Mouse (Mus musculus) CH12.LX (cell line): ENCODE measurements around the gene Fbxl22.

Experiments
- CHD1 ChIP-seq: IDR thresholded peaks from 2 replicates; pipeline ENCODE4 v1.6.1; 2012; ENCODE audit warnings: low read depth, low read length, improper control_type of control experiment, inconsistent platforms
- CHD2 ChIP-seq: IDR thresholded peaks from 2 replicates; pipeline ENCODE4 v1.6.1; 2011; ENCODE audit warnings: low read length, improper control_type of control experiment
- CTCF ChIP-seq, 2 experiments: IDR thresholded peaks in 1 of 2; conservative IDR thresholded peaks in 1 of 2; 2 replicates each; pipeline ENCODE4 v1.5.1; 2011 to 2012; ENCODE audit warnings: low read depth in 2 of 2, low read length in 2 of 2, improper control_type of control experiment in 1 of 2, inconsistent platforms in 1 of 2, mild to moderate bottlenecking in 1 of 2, moderate library complexity in 1 of 2
- ELF1 ChIP-seq: IDR thresholded peaks from 2 replicates; pipeline ENCODE4 v1.6.1; 2014; ENCODE audit warnings: low read depth, mild to moderate bottlenecking, inconsistent platforms, low read length, improper control_type of control experiment
- EP300 ChIP-seq: IDR thresholded peaks from 2 replicates; pipeline ENCODE4 v1.6.1; 2011; ENCODE audit warnings: low read length, improper control_type of control experiment
- ETS1 ChIP-seq: conservative IDR thresholded peaks from 2 replicates; pipeline ENCODE4 v1.6.1; 2012; ENCODE audit warnings: low read depth, mild to moderate bottlenecking, inconsistent platforms, low read length, improper control_type of control experiment, moderate library complexity
- HCFC1 ChIP-seq: IDR thresholded peaks from 2 replicates; pipeline ENCODE4 v1.6.1; 2012; ENCODE audit warnings: low read depth, mild to moderate bottlenecking, inconsistent platforms, low read length, improper control_type of control experiment
- MAFK ChIP-seq: IDR thresholded peaks from 2 replicates; pipeline ENCODE4 v1.6.1; 2011; ENCODE audit warnings: low read length, improper control_type of control experiment; ENCODE audit not compliant: insufficient replicate concordance
- POLR2A ChIP-seq: IDR thresholded peaks from 2 replicates; pipeline ENCODE4 v1.6.1; 2011; ENCODE audit warnings: low read depth, mild to moderate bottlenecking, improper control_type of control experiment, low read length
- RAD21 ChIP-seq: IDR thresholded peaks from 2 replicates; pipeline ENCODE4 v1.6.1; 2011; ENCODE audit warnings: low read depth, mild to moderate bottlenecking, low read length, improper control_type of control experiment, moderate library complexity
- SIN3A ChIP-seq: IDR thresholded peaks from 2 replicates; pipeline ENCODE4 v1.6.1; 2012; ENCODE audit warnings: low read length, improper control_type of control experiment, inconsistent platforms
- USF1 ChIP-seq: IDR thresholded peaks from 2 replicates; pipeline ENCODE4 v1.6.1; 2014; ENCODE audit warnings: low read depth, mild to moderate bottlenecking, inconsistent platforms, low read length, improper control_type of control experiment
- ZKSCAN1 ChIP-seq: IDR thresholded peaks from 2 replicates; pipeline ENCODE4 v1.6.1; 2012; ENCODE audit warnings: low read depth, inconsistent platforms, low read length, improper control_type of control experiment, borderline replicate concordance
- ZMIZ1 ChIP-seq: IDR thresholded peaks from 2 replicates; pipeline ENCODE4 v1.6.1; 2012; ENCODE audit warnings: low read depth, mild to moderate bottlenecking, inconsistent platforms, low read length, improper control_type of control experiment

- TF ChIP-seq CTCF (conservative IDR thresholded peaks at IDR 0.05 in 1 of 2, IDR thresholded peaks at IDR 0.05 in 1 of 2; ENCODE audit: low read depth in 2 of 2, low read length in 2 of 2), result no peak
- TF ChIP-seq ELF1, result no peak
- TF ChIP-seq HCFC1, result no peak
- TF ChIP-seq MAFK, result no peak
- TF ChIP-seq ETS1, result no peak
- no peak for TF ChIP-seq POLR2A
- no peak for TF ChIP-seq ZMIZ1
- TF ChIP-seq EP300, result no peak
- TF ChIP-seq SIN3A, result no peak
- no peak for TF ChIP-seq ZKSCAN1
- TF ChIP-seq CHD1, result no peak
- no peak for TF ChIP-seq RAD21
- no peak for TF ChIP-seq CHD2
- TF ChIP-seq USF1, result no peak
Measured at GRCm38 (mm10) chr9:66507684-66508083, 6.7 kb downstream of the Fbxl22 start.
